Mouse (Mus musculus) lung, postnatal 0 days (tissue): ENCODE data around the gene Dtnbp1.

Experiments
- CTCF ChIP-seq: IDR thresholded peaks from 2 replicates; pipeline ENCODE4 v1.5.1; 2016; ENCODE audit warnings: antibody characterized with exemption, mild to moderate bottlenecking
- EP300 ChIP-seq: IDR thresholded peaks from 2 replicates; pipeline ENCODE4 v1.6.1; 2016; ENCODE audit warnings: antibody characterized with exemption, mild to moderate bottlenecking, control low read depth

DNA sequence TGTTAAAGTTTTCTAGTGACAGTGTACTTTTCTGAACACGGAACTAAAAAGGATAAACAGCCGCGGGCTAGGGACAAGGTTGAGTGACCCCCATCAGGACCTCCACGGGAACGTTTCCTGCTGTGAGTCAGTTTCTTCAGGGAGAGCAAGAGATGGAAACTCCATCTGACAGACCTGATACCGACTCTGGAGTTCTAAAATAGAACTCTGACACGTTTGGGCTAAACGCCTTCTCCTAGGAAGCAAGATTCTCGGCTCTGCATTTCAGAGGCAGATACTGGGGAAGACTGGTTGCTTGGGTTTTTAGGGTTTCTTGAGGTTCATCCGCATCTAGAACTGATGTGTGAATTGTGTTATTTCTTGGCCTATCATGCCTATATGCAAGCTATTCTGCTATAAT lies 29.4 kb upstream of the Dtnbp1 start:
- TF ChIP-seq CTCF (no peak), EP300 (no peak)
